In the genomic region with DNA sequence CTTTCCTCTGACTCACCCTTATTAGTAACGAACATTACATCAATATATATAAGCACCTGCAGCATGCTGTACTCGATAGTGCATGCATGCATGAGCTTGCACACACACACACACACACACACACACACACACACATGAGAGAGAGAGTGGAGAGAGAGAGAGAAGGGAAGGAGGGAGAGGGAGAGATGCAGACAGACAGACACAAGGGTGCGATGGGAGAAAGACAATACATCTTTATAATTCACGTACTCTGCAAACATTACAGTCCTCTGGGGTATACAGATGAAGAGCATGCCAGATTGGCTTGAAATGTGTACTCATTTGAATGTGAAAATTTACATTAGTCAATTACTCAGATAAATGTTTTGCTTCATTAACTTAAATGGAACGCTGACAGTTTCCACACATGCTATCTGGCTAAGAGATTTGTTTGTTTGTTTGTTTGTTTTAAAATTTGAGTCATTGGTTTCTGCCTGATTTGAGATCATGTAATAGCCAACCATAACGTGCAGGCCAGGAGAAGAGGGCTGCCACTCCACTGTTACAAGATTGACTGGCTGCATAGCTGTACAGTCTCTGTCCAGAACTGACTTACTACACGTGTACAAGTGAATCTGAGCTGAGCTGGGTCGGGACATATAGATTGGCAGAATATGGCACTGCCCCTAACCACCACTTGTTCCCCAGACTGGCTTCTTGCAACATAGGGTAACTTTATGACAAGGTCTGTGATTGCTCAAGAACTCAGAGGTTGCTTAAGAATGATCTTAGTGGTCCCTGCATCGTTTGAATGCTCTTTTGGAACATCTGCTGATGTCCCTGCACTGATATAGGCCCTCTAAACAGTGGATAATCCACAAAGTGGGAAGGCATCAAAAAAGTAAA, we compare ENCODE assay signal across 12 mouse cellular contexts. TPM values are rescaled to one million over a fixed set of nuclear protein-coding genes. Genes with fewer than 3 reads are reported as not detected.
DNase-seq lines count a peak whose midpoint lies in the region; ATAC-seq and TF ChIP-seq lines count a peak whose summit lies in the region.
"Had no signal": no experiment of that assay in that cellular context is flagged by ENCODE, and none has a peak within 500 bp of the region (broad histone marks: within the 10 kb centered on the region; RNA-seq: fewer than 3 reads in every experiment).

No protein-coding gene starts in this region.

- WGBS in liver, embryonic 14.5 days (ENCODE audit: insufficient replicate concordance) = 51% methylated on average over 9 of the region's 9 CpGs
- WGBS in hindbrain, embryonic 13.5 days = 61% methylated on average over 9 of the region's 9 CpGs
- WGBS in midbrain, embryonic 15.5 days = 56% methylated on average over 9 of the region's 9 CpGs

- TF ChIP-seq EP300 in liver, embryonic 14.5 days (IDR thresholded peaks at IDR 0.05; ENCODE audit: low read depth) = no peak

- H3K27ac ChIP-seq in liver, embryonic 14.5 days = no peak overlapping the region
- H3K27ac ChIP-seq in hindbrain, embryonic 13.5 days = peak overlapping the region; percentile 18; the same call in 1 of the 2 replicates
- H3K27ac ChIP-seq in midbrain, embryonic 15.5 days = peak overlapping the region; percentile 53; the same call in 1 of the 2 replicates
- H3K27ac ChIP-seq: intestine, embryonic 15.5 days; left cerebral cortex, adult 2 months had no signal

- no peaks in the 10 kb centered on the region for H3K4me1 ChIP-seq in liver, embryonic 14.5 days (replicated peaks; ENCODE audit: control insufficient read depth in 2 of 2, insufficient read depth in 2 of 2, low read length in 1 of 2)
- peaks cover 23% of the 10 kb centered on the region for H3K4me1 ChIP-seq in hindbrain, embryonic 13.5 days (replicated peaks)
- peaks cover 9% of the 10 kb centered on the region; the same call in 1 of the 2 replicates for H3K4me1 ChIP-seq in midbrain, embryonic 15.5 days
- H3K4me1 ChIP-seq: intestine, embryonic 15.5 days had no signal

- ATAC-seq in liver, embryonic 14.5 days (ENCODE audit: insufficient read depth) = no peak
- peak; percentile 93 for ATAC-seq in common myeloid progenitor, adult 5-6 weeks (replicated peaks; ENCODE audit: low read depth, poor library complexity, severe bottlenecking)
- ATAC-seq in hindbrain, embryonic 13.5 days (ENCODE audit: low FRiP score) = peak; percentile 67
- ATAC-seq in midbrain, embryonic 15.5 days (replicated peaks) = peak; percentile 63
- ATAC-seq: intestine, embryonic 15.5 days had no signal

- H3K36me3 ChIP-seq in liver, embryonic 14.5 days (replicated peaks; ENCODE audit: control insufficient read depth, insufficient read depth, low read depth) = no peaks in the 10 kb centered on the region
- H3K36me3 ChIP-seq in hindbrain, embryonic 13.5 days = no peaks in the 10 kb centered on the region
- H3K36me3 ChIP-seq in midbrain, embryonic 15.5 days (replicated peaks) = no peaks in the 10 kb centered on the region
- H3K36me3 ChIP-seq: heart, embryonic 12.5 days; intestine, embryonic 15.5 days had no signal

- H3K9ac ChIP-seq in liver, embryonic 14.5 days (replicated peaks) = no peak overlapping the region
- H3K9ac ChIP-seq in hindbrain, embryonic 13.5 days = no peak overlapping the region
- H3K9ac ChIP-seq in midbrain, embryonic 15.5 days = no peak overlapping the region
- H3K9ac ChIP-seq: heart, embryonic 12.5 days; intestine, embryonic 15.5 days had no signal

- H3K9me3 ChIP-seq in liver, embryonic 14.5 days (ENCODE audit: control insufficient read depth, low read length) = no peaks in the 10 kb centered on the region
- no peaks in the 10 kb centered on the region for H3K9me3 ChIP-seq in hindbrain, embryonic 13.5 days
- H3K9me3 ChIP-seq in midbrain, embryonic 15.5 days = no peaks in the 10 kb centered on the region
- H3K9me3 ChIP-seq: heart, embryonic 12.5 days; intestine, embryonic 15.5 days had no signal

- H3K27me3 ChIP-seq in liver, embryonic 14.5 days (ENCODE audit: control insufficient read depth, insufficient read depth, low read length) = no peaks in the 10 kb centered on the region
- no peaks in the 10 kb centered on the region for H3K27me3 ChIP-seq in hindbrain, embryonic 13.5 days
- H3K27me3 ChIP-seq in midbrain, embryonic 15.5 days (replicated peaks) = no peaks in the 10 kb centered on the region
- H3K27me3 ChIP-seq: heart, embryonic 12.5 days; intestine, embryonic 15.5 days had no signal

- H3K4me2 ChIP-seq in liver, embryonic 14.5 days (ENCODE audit: low read depth) = no peak overlapping the region
- peak overlapping the region; percentile 19; the same call in 1 of the 2 replicates for H3K4me2 ChIP-seq in hindbrain, embryonic 13.5 days
- no peak overlapping the region for H3K4me2 ChIP-seq in midbrain, embryonic 15.5 days
- H3K4me2 ChIP-seq: heart, embryonic 12.5 days; intestine, embryonic 15.5 days had no signal

- DNase-seq in liver, embryonic 14.5 days (ENCODE audit: low read depth in 3 of 3, low spot score in 3 of 3) = peak in 2 of 3 experiments; percentile 13 to 33
- DNase-seq in liver = no peak
- DNase-seq in Muller cell, postnatal 12 days (ENCODE audit: inconsistent ontology term) = no peak
- no peak for DNase-seq in thymus, postnatal 25 days
- no peak for DNase-seq in spleen, adult 12 weeks (ENCODE audit: low spot score)
- DNase-seq: kidney, postnatal 4 days had no signal

- no peak for TF ChIP-seq CTCF in liver, embryonic 14.5 days (IDR thresholded peaks at IDR 0.05; ENCODE audit: low read depth)

- no peak overlapping the region for H3K4me3 ChIP-seq in liver, embryonic 14.5 days (ENCODE audit: insufficient read depth in 1 of 2, low read depth in 2 of 2, low read length in 2 of 2)
- no peak overlapping the region for H3K4me3 ChIP-seq in hindbrain, embryonic 13.5 days
- H3K4me3 ChIP-seq in midbrain, embryonic 15.5 days = no peak overlapping the region
- H3K4me3 ChIP-seq: heart, embryonic 12.5 days; intestine, embryonic 15.5 days; left cerebral cortex, adult 2 months had no signal

RNA-seq across cellular contexts. Expression of gene F13a1, which starts 54.6 kb away (rescaled TPM):
- polyA plus RNA-seq in liver, embryonic 14.5 days (2012; rRNA removed) = 2.6 and 4.7 TPM in 2 replicates
- 6.3 and 8.0 TPM in 2 replicates for polyA plus RNA-seq in liver, embryonic 14.5 days (2014; fragmentation: Nextera tagmentation; extraction: Ambion mirVana)
- total RNA-seq in common myeloid progenitor, adult 5-6 weeks (2017) = 107 and 112 TPM in 2 replicates
- 12.1 and 15.5 TPM in 2 replicates for polyA plus RNA-seq in hindbrain, embryonic 13.5 days (2015; fragmentation: Nextera tagmentation; extraction: Ambion mirVana)
- 17.3 and 19.4 TPM in 2 replicates for polyA plus RNA-seq in midbrain, embryonic 15.5 days (2015; fragmentation: Nextera tagmentation; extraction: Ambion mirVana)

Comparison
In these comparisons a context has a peak if more than half of its experiments do, and no peak if none do; other contexts are left out.
1. DNase-seq: peak in liver, embryonic 14.5 days (2 of 3); none in liver (single experiment), Muller cell, postnatal 12 days (single experiment), thymus, postnatal 25 days (single experiment) and spleen, adult 12 weeks (single experiment).